Mouse (Mus musculus) cerebral cortex, adult 2 months (tissue): ENCODE measurements around the gene 4932438A13Rik.

Experiments used
- WGBS: fragments of 180-500 bp; shearing (Covaris S2); methylation state at CpG from one replicate; pipeline ENCODE4 v1.1.7; 2018; 5-methylcytosine and 5-hydroxymethylcytosine counted together

The 4932438A13Rik gene

DNA sequence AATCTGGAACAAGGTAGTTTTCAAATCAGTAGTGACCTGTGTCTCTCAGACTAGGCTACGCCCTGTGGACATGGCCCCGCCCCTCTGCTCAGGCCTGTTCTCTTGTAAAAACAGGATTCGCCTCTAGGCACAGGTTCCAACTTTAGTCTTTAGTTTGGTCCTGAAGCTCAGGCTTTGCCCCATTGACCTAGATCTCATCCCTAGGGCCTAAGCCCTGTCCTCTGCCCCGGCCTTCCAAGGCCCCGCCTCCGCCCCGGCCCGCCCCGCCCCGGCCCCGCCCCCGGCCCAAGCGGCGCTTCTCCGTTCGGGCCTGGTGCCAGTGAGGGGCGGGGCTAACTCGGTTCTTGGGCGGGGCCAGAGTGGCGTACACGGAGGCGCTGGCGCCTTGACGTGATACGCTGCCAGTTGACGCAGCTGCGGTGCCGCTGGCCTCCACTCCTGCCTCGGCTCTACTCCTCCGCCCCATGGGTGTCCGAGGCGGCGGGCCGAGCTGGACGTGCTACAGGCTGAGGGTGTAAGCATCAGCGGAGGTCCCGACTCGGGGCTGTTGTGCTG is at the start of gene 4932438A13Rik:
TSS of gene 4932438A13Rik (plus strand) at position 384 of the 555 bp plus-strand sequence.
- WGBS, result 2% methylated on average over 38 of the region's 38 CpGs

GRCm38 (mm10) chr3:36816633-36817032 is 46.3 kb upstream of the 4932438A13Rik start:
- WGBS, result 81% methylated on average over 5 of the region's 5 CpGs

GRCm38 (mm10) chr3:36819402-36819801 is 43.5 kb upstream of the 4932438A13Rik start:
- WGBS, result 75% methylated on average over 7 of the region's 7 CpGs

- 88% methylated on average over 9 of the region's 9 CpGs for WGBS
Observed at GRCm38 (mm10) chr3:36821037-36821436, 41.9 kb upstream of the 4932438A13Rik start.

- WGBS, result 85% methylated on average over 1 of the region's 1 CpGs
Observed at GRCm38 (mm10) chr3:36825098-36825497, 37.8 kb upstream of the 4932438A13Rik start.

- 95% methylated on average over 4 of the region's 4 CpGs for WGBS
Observed at GRCm38 (mm10) chr3:36825554-36825953, 37.4 kb upstream of the 4932438A13Rik start.

DNA sequence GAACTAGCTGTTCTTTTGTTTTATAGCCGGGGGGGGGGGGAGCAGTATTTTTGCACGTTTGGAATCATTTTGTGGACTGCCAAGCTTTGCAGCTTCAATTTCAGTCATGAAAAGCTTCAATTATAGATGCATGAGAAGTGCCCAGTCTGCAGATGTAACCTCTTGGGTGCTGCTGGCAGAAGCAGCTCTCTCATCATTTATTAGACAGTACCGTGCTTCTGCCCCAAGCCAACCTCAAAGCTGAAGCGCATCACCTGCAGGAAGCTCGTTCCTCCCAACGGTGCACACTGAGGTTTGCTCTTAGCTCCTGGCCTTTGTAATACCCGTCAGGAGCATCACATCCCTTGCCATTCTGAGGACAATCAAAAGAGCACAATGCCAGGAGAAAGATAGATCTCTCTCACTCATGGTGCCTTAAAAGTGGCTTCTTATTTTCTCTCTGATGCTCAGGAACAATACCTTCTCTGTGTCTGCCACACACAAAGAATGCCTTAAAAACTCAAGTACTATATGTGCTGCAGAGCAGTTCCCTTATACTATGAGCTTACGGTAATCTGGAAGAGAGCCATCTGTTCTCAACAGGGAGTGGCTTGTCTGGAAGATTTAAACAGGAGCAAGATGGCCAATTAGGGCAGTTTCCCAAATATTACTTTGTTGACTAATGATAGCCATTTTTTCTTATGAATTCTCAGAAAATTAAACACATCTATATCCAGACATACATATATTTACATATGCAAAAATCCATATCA is 35.5 kb upstream of the 4932438A13Rik start:
- 45% methylated on average over 8 of the region's 8 CpGs for WGBS

DNA sequence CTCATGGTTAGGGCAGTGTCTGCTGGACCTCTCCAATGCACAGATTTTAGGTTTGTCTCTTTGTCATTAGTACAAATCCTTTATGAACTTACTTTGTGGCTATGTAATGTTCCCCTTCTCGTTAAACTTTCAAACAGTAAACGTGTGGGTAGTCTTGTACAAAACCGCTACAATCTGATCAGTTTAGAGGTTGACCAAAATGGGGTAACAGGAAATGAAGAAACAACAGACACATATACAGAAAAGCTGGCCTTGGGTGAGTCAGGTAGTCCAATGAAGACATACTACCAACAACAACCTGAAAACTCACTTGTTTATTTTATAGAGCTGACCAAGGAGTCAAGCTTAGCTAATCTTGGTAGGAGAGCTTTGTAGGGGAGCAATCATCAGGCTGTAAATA is 32.7 kb upstream of the 4932438A13Rik start:
- WGBS, result 95% methylated on average over 3 of the region's 3 CpGs

DNA sequence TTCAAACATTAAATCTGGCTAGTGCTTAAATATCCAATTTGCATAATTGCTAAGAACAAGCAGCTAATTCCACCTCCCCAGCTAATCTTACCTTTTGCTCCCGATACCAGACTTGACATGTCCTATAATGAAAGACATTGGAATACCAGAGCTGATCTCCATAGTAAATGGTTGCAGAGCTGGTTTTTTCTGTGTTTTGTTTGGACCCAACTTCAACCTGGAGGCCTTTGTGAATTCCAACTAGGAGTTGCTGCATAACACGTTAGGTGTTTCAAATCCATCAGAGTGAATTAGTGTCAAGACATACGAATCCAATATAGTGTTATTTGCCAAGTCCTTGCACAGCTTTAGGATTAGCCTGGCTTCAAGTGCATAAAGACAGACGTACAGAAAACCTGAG is 28.5 kb upstream of the 4932438A13Rik start:
- whole genome bisulfite sequencing, result 89% methylated on average over 4 of the region's 4 CpGs

DNA sequence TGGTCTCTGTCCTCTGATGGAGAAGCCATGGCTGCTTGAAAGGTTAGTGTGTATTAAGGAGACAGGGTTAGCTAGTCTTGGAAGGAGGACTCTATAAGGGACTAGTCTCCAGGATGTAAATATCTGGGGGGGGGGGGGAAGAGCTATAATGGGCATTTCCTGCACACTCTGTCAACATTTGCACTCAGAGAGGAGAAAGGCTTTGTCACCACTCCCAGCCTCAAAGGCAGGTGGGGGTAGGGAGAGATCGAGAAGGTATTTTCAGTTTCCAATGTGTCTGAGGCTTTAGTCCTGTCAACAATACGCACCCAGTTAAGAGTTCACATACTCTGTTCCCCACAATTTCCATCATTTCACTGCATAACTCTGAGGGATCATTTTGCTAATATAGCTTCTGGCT is 28.1 kb upstream of the 4932438A13Rik start:
- 91% methylated on average over 2 of the region's 2 CpGs for WGBS

DNA sequence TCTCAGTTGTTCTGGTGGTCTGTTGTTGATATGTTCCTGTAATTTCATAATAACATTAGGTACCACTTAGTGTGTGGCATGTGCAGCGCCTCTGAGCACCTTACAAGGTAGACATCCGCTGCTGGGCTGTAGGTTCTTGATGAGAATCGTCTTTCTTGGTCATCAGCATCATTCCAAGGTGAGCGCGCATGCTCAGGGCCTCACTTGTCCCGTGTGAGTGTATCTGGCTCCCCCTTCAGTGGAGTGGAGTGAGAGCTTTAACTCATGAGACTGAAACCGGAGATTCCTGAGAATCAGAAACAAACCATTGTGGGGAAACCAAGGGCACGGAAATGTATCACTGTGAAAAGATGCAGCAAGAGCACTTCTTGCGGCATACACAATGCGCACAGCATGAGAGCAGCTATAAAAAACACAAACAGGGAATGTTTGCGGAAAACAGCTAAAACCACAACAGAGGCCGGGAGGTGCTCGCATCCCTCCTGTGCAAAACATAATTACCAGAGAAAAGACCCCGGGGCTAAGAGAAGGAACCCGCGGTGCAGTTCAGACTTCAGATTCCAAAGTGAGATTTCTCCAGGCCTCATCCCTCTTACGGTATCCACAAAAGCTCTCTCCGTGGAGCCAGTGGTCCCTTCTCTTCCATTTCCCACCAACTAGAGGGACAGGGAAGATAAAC is 27.2 kb upstream of the 4932438A13Rik start:
- 37% methylated on average over 18 of the region's 18 CpGs for WGBS

GRCm38 (mm10) chr3:36836833-36837232 is 26.1 kb upstream of the 4932438A13Rik start:
- 90% methylated on average over 7 of the region's 7 CpGs for WGBS

- WGBS, result 18% methylated on average over 12 of the region's 12 CpGs
Observed at GRCm38 (mm10) chr3:36840650-36841555, 22.0 kb upstream of the 4932438A13Rik start.

DNA sequence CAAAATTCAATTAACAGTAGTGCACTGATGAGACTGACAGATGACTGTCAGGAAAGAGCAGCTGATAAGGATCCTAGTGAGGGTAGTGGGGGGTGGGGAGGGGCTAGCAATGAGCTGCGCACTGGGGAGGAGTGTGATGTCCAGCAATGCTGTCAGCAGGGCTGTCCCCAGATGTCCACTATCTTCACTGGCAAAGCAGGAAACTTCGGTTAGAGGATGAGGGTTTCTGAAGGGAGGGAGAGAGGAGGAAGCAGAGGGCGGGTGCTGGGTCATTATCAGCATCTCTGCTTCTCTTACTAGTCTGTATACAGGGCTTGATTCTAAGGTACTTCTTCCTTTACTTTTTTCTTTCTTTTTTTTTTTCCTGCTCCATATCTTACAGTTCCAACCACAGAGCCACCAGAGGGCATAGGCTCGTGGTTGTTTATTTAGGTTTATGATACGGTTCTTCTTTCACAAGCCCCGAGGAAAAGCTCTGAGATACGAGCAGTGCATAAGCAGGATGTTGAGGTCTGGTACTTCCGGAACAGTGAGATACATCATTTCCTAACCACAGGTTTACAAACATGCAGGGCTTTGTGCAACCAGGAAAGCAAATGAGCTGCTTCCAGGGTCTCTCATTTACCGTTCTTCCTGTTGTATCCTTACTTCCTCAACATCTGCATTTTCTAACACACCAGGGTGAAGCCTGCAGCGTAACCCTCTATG is 9.0 kb upstream of the 4932438A13Rik start:
- 55% methylated on average over 10 of the region's 10 CpGs for WGBS

DNA sequence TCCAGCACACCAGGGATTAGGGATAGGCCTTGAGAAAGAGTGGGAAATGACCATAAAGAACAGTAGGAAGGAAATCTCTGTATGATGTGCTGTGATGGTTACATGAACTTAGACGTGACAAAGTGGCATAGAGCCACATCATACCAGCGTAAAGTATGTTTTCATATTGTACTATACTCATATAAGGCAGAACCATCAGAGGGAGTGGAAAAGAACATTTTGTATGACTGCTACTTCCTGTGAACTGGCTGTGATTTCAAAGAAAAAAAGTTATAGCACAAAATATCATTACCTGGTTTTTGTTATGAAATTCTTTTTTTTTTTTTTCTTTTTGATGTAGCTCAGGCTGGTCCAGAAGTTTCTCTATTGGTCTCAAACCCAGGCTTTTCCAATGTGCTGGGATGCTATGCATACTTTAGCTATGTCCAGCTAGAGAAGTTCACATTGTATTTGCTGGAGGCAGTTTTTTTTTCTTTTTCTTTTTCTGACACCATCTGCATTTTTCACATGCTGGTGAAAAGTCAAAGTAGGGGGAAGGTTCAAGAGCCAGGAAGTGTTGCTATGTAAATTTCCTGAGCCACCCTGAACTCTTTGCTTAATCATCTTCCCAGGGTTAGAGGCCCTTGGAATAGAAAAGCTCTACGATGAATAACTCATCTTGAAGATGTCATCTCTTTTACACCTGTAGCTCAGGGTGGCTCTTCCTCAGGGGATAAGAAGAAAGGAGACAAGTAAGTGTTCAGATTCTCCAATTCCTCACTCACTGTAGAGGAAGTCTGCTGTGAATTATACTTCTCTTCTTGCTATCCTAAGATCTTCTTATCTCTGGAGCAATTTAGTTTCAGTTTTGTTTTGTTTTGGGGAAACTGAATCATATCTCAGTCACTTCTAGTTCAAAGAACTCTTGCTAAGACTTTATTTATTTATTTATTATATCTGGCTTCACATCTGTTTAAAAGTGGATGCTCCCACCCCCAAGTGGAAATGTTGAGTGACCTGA is 1.2 kb upstream of the 4932438A13Rik start:
- 86% methylated on average over 3 of the region's 3 CpGs for WGBS

DNA sequence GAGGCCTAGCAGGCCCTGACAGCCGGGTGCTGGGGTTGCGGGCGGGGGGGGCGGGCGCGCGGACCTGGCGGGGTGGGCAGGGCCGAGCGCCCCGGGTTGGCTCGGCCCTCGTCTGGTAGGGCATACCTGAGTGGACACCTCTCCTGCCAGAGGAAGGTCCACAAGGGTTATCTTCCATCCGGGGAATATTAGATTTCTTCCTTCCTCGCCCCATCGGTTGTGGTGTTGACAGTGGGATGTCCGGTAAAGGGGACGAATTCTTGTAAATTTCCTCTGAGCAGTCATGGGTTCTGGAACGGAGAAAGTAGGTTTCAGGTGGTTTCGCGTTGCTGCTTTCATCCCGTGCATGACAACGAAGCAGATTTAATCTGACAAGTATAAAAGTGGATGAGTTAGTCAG is 523 bp downstream of the 4932438A13Rik start:
- under 1% methylated on average over 18 of the region's 23 CpGs for WGBS

DNA sequence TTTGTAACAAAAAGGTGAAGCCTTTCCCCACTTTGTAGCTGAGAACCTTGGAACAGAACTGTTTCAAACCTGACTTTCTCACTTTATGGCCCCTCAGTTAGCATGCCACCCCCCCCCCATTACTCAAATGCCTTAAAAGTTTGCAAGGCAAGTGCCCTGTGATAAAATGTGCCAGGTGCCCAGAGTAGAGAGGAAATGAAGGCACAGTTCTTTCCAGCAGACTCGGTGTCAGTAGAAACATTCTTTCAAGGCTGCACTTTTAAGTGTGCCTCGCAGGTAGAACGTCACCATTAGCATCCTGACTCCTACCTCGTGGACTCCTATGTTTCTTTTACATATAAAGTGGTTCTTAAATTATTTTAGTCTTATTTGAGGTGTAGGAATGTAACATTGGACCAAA is 977 bp downstream of the 4932438A13Rik start:
- 43% methylated on average over 4 of the region's 4 CpGs for WGBS

- WGBS, result 93% methylated on average over 4 of the region's 4 CpGs
Observed at GRCm38 (mm10) chr3:36864466-36864865, 1.6 kb downstream of the 4932438A13Rik start.

DNA sequence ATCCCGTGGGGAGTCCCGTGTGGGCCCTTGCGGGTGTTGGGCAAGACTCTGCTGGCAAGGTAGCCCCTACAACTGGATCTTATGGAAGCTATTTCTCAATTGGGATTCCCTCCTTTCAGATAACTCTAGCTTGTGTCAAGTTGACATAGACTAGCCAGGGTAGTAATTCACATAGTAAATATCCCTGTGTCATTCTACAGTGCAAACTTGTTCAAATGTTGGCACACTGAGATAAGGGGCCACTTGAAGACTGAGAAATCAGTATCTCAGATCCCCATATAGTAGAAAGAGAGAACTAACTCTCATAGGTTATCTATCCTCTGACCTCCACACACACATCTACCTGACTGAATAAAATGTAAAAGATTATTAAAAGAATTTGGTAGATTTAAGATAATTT is 42.5 kb downstream of the 4932438A13Rik start:
- 100% methylated on average over 3 of the region's 3 CpGs for WGBS

- WGBS, result 88% methylated on average over 2 of the region's 2 CpGs
Observed at GRCm38 (mm10) chr3:36917832-36918231, 54.9 kb downstream of the 4932438A13Rik start.
